Mouse (Mus musculus): ENCODE measurements around the gene Slfn4. TPM values are rescaled to one million over a fixed set of nuclear protein-coding genes. Genes with fewer than 3 reads are reported as not detected.
"Not testable (repeated sequence)": the region's sequence is repeated elsewhere in the genome, so short reads cannot be mapped to it uniquely, and the experiment has no call there.

Gene Slfn4
- polyA plus RNA-seq, 1 experiment = 0.06 TPM

- no peak for TF ChIP-seq POLR2A (IDR thresholded peaks at IDR 0.05; ENCODE audit: extremely low read depth, insufficient read depth, low read length)
- no peak overlapping the region for H3K27ac ChIP-seq (ENCODE audit: insufficient read depth, low read length)
- H3K4me1 ChIP-seq (ENCODE audit: control insufficient read depth, insufficient read depth, low read length) = no peaks in the 10 kb centered on the region
- H3K4me3 ChIP-seq (ENCODE audit: insufficient read depth, low read length) = no peak overlapping the region
These were observed 49.2 kb downstream of the Slfn4 start for GRCm38 (mm10) chr11:83224217-83224616.

- Histone ChIP-seq H3K4me3 (ENCODE audit: insufficient read depth, low read length) (no peak overlapping the region), H3K27ac (ENCODE audit: insufficient read depth, low read length) (no peak overlapping the region), H3K4me1 (ENCODE audit: control insufficient read depth, insufficient read depth, low read length) (no peaks in the 10 kb centered on the region)
- TF ChIP-seq CTCF (IDR thresholded peaks at IDR 0.05; ENCODE audit: extremely low read depth, insufficient read depth, low read length) = no peak
- TF ChIP-seq POLR2A (IDR thresholded peaks at IDR 0.05; ENCODE audit: extremely low read depth, insufficient read depth, low read length) = no peak
These were observed 49.8 kb downstream of the Slfn4 start for GRCm38 (mm10) chr11:83224750-83225149.

GRCm38 (mm10) chr11:83225371-83225960 lies 50.5 kb downstream of the Slfn4 start:
- no peak overlapping the region for H3K27ac ChIP-seq (ENCODE audit: insufficient read depth, low read length)
- no peaks in the 10 kb centered on the region for H3K4me1 ChIP-seq (ENCODE audit: control insufficient read depth, insufficient read depth, low read length)
- TF ChIP-seq CTCF (IDR thresholded peaks at IDR 0.05; ENCODE audit: extremely low read depth, insufficient read depth, low read length) = no peak
- no peak for TF ChIP-seq POLR2A (IDR thresholded peaks at IDR 0.05; ENCODE audit: extremely low read depth, insufficient read depth, low read length)
- H3K4me3 ChIP-seq (ENCODE audit: insufficient read depth, low read length) = no peak overlapping the region

- H3K4me3 ChIP-seq (ENCODE audit: insufficient read depth, low read length) = no peak overlapping the region
- H3K4me1 ChIP-seq (ENCODE audit: control insufficient read depth, insufficient read depth, low read length) = no peaks in the 10 kb centered on the region
- no peak overlapping the region for H3K27ac ChIP-seq (ENCODE audit: insufficient read depth, low read length)
- TF ChIP-seq CTCF (IDR thresholded peaks at IDR 0.05; ENCODE audit: extremely low read depth, insufficient read depth, low read length) (no peak), POLR2A (IDR thresholded peaks at IDR 0.05; ENCODE audit: extremely low read depth, insufficient read depth, low read length) (no peak)
These were observed 53.1 kb downstream of the Slfn4 start for GRCm38 (mm10) chr11:83227926-83228723.

- Histone ChIP-seq H3K4me1 (ENCODE audit: control insufficient read depth, insufficient read depth, low read length) (no peaks in the 10 kb centered on the region), H3K4me3 (ENCODE audit: insufficient read depth, low read length) (no peak overlapping the region), H3K27ac (ENCODE audit: insufficient read depth, low read length) (no peak overlapping the region)
- no peak for TF ChIP-seq CTCF (IDR thresholded peaks at IDR 0.05; ENCODE audit: extremely low read depth, insufficient read depth, low read length)
- no peak for TF ChIP-seq POLR2A (IDR thresholded peaks at IDR 0.05; ENCODE audit: extremely low read depth, insufficient read depth, low read length)
These were observed 56.0 kb downstream of the Slfn4 start for GRCm38 (mm10) chr11:83230966-83231365.

- not testable (repeated sequence) for H3K4me3 ChIP-seq (ENCODE audit: insufficient read depth, low read length); H3K4me1 ChIP-seq (ENCODE audit: control insufficient read depth, insufficient read depth, low read length)
These were observed 58.6 kb downstream of the Slfn4 start for GRCm38 (mm10) chr11:83233621-83234020.

GRCm38 (mm10) chr11:83237390-83237789 lies 62.4 kb downstream of the Slfn4 start:
- H3K27ac ChIP-seq (ENCODE audit: insufficient read depth, low read length); H3K4me3 ChIP-seq (ENCODE audit: insufficient read depth, low read length); H3K4me1 ChIP-seq (ENCODE audit: control insufficient read depth, insufficient read depth, low read length): not testable (repeated sequence)

More at GRCm38 (mm10) chr11:83233621-83234020, 58.6 kb downstream of the Slfn4 start:
- not testable (repeated sequence) for H3K27ac ChIP-seq (ENCODE audit: insufficient read depth, low read length)

GRCm38 (mm10) chr11:83238389-83238788 lies 63.4 kb downstream of the Slfn4 start:
- no peak overlapping the region for H3K4me3 ChIP-seq (ENCODE audit: insufficient read depth, low read length)
- TF ChIP-seq POLR2A (IDR thresholded peaks at IDR 0.05; ENCODE audit: extremely low read depth, insufficient read depth, low read length) (no peak), CTCF (IDR thresholded peaks at IDR 0.05; ENCODE audit: extremely low read depth, insufficient read depth, low read length) (no peak)
- no peaks in the 10 kb centered on the region for H3K4me1 ChIP-seq (ENCODE audit: control insufficient read depth, insufficient read depth, low read length)
- no peak overlapping the region for H3K27ac ChIP-seq (ENCODE audit: insufficient read depth, low read length)

GRCm38 (mm10) chr11:83239811-83240210 lies 64.8 kb downstream of the Slfn4 start:
- TF ChIP-seq CTCF (IDR thresholded peaks at IDR 0.05; ENCODE audit: extremely low read depth, insufficient read depth, low read length) (no peak), POLR2A (IDR thresholded peaks at IDR 0.05; ENCODE audit: extremely low read depth, insufficient read depth, low read length) (no peak)
- Histone ChIP-seq H3K4me3 (ENCODE audit: insufficient read depth, low read length) (no peak overlapping the region), H3K27ac (ENCODE audit: insufficient read depth, low read length) (no peak overlapping the region), H3K4me1 (ENCODE audit: control insufficient read depth, insufficient read depth, low read length) (no peaks in the 10 kb centered on the region)

Other genes with a start within 250 kb of the Slfn4 start
- gene Slfn5, start 223.8 kb upstream of the Slfn4 start, polyA plus RNA-seq (2012; rRNA removed) = 4.3 TPM in 2 replicates
- gene Slfn9, start 183.4 kb upstream of the Slfn4 start, polyA plus RNA-seq (2012; rRNA removed) = 0.17 and 0.25 TPM in 2 replicates
- gene Slfn8, start 154.4 kb upstream of the Slfn4 start, polyA plus RNA-seq (2012; rRNA removed) = 0.93 and 0.96 TPM in 2 replicates
- 1.7 and 2.5 TPM in 2 replicates for gene Slfn2, start 110.1 kb upstream of the Slfn4 start, polyA plus RNA-seq (2012; rRNA removed)
- gene Slfn1, start 58.3 kb upstream of the Slfn4 start, polyA plus RNA-seq (2012; rRNA removed) = 0.04 and 0.09 TPM in 2 replicates
- 0.46 and 0.74 TPM in 2 replicates for gene Slfn3, start 16.1 kb downstream of the Slfn4 start, polyA plus RNA-seq (2012; rRNA removed)
- not detected in 2 replicates for gene Slfn14, start 111.5 kb downstream of the Slfn4 start, polyA plus RNA-seq (2012; rRNA removed)
- gene Ap2b1, start 123.8 kb downstream of the Slfn4 start, polyA plus RNA-seq (2012; rRNA removed) = 130 and 131 TPM in 2 replicates
- gene Pex12, start 127.4 kb downstream of the Slfn4 start, polyA plus RNA-seq (2012; rRNA removed) = 7.0 and 7.3 TPM in 2 replicates
- 252 and 271 TPM in 2 replicates for gene Rasl10b, start 234.0 kb downstream of the Slfn4 start, polyA plus RNA-seq (2012; rRNA removed)

Measured in cortical plate, adult 2 months (tissue).